Mouse (Mus musculus) T-helper 17 cell (primary cell): ENCODE results near the gene Foxj1.

Experiments
- in situ Hi-C, 2 experiments: fragments of 300-600 bp; cut with MboI, MseI; formaldehyde crosslinking; loops; 1 replicate in 1 of 2; 2 replicates in 1 of 2; pipeline ENCODE4 v1.15.1; 2025; ENCODE audit warnings: high pct_unique_total_duplicates in 2 of 2

Foxj1 gene

DNA sequence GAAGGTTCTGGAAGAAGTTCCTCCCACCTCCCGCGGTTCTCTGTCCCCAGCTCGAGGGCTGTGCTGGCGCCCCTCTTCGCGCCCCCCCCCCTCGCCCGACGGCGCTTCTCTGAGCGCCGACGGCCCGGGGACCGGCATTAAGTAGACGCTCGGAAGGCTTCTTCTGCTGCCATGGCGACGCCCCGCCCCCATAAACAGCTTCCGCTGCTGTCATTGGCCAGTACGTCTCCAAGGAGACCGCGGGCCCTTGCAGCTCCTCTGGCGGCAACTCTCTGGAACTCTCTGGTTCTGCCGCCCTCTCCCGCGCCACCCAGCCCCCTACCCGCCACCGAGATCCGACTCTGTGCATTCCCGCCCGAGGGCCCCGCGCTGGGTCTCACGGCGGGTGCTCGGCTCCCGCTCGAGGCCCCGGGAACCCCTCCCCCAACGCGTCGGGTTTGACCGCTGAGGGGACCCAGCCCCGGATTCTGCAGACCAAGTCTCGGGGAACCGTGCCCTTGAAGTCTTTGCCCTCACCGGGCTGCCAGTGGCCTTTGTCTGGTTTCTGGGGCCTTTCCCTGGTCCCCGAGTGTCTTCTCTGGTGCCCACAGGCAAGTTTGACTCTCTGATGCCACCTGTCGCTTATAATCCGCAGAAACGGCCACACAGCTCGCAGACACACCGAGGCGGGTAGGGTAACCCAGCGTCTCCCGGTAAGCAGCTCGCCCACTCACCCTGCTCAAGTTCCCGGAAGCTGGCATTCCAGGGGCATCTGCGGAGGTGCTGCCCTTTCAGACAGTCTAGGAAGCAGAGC, at the start of gene Foxj1:
Foxj1 (minus strand) TSS at position 156 of the 793 bp plus-strand sequence.
- in situ Hi-C loops, result loop anchor here in 1 of 2 experiments (10.0 kb wide), 1 partner anchor 469 kb away; no protein-coding TSS in a partner anchor

DNA sequence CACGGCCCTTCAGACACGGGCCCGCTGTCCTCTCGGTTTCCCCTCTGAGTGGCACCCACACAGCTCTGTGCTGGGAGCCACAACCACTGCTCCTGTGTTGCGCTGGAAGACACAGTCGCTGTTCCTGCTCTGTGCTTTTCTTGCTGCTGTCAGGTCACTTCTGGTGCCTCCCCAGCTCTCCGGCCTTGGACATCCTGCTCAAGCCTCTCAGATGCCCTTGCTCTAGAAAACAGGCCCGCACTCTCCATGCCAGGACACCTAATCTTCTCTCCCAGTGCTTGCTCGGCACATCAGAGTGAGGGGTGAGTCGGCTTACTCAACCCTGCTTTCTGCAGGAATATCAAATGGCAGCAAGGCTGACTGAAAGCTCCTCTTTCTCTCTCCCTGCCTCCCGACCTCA, 49.0 kb upstream of the Foxj1 start:
- in situ Hi-C loops, result loop anchor here in 1 of 2 experiments (10.0 kb wide), 1 partner anchor 1581 kb away; no protein-coding TSS in a partner anchor

DNA sequence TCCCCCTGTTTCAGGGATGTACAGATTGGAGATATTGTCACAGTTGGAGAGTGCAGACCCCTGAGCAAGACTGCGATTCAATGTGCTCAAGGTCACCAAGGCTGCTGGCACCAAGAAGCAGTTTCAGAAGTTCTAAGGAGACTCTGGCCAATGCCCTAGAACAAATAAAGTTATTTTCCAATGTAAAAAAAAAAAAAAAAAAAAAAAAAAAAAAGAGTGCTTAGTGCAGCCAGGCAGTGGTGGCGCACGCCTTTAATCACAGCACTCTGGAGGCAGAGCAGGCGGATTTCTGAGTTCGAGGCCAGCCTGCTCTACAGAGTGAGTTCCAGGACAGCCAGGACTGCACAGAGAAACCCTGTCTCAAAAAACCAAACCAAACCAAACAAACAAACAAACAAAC, 47.9 kb upstream of the Foxj1 start:
- in situ Hi-C loops, result loop anchor here in 1 of 2 experiments (10.0 kb wide), 1 partner anchor 1582 kb away; no protein-coding TSS in a partner anchor

DNA sequence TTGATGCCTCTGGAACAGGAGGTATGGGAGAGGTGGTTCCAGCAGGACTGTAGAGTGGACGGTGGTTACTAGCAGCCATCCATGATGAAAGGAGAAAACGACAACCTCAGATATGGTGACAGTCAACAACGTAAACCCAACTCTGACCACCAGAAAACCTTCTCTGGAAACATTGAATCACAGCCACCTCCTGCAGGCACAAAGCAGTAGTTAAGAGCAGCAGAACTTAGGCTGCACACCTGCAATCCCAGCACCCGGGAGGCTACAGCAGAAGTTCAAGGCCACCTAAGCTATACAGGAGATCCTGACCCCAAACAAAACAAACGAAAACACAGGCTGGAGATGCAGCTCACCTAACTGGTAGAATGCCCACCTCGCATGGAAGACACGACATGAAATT, 45.6 kb upstream of the Foxj1 start:
- in situ Hi-C loops, result loop anchor here in 1 of 2 experiments (10.0 kb wide), 1 partner anchor 1584 kb away; no protein-coding TSS in a partner anchor

DNA sequence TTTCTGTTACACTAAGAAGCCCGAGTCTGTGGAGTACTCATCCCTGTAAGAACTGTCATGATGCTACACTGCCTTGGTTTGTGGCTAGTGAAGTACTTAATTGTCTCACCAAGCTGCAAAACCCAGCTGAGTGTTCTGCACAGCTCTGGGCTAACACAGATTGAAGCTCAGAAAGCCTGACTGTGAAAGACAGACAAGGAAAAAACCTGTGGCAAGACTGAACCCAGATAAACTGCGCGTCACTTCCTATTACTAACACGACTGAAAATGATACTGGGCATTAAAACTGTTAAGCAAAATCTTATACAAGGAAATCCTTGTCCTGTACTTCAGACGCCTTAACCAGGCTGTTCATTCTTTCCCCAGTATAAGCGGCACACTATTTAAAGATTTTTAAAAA, 44.3 kb upstream of the Foxj1 start:
- in situ Hi-C loops, result no loop called here

DNA sequence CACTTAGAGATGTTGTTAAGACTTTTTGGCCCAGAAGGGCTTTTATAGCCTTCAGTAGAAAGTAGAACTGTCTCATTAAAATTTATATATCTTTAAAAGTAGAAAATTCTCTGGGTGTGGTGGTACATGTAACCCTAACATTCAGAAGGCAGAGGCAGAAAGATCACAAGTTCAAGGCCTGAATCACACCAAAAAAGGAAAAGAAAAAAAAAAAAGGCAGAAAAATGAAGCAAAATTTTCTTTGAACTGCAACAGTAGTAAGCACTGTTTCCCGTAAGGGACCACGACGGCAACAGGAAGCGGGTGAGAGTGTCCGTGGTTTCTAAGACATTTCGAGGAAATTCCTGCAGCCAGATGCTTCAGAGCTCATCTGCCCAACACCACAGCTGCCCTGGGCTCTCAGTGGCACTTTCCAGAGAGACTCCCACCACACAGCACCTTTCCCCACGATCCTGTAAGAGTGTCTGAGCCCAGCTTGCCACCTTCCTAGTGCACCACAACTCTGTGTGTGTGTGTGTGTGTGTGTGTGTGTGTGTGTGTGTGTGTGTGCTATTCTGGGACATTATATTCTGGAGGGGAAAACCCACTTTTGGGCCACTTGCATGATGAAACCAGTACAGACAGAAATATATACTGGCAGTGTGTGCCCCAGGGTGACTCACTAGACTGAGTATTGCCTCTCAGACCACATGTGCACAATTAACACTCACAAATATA, 41.9 kb upstream of the Foxj1 start:
- in situ Hi-C loops, result no loop called here

DNA sequence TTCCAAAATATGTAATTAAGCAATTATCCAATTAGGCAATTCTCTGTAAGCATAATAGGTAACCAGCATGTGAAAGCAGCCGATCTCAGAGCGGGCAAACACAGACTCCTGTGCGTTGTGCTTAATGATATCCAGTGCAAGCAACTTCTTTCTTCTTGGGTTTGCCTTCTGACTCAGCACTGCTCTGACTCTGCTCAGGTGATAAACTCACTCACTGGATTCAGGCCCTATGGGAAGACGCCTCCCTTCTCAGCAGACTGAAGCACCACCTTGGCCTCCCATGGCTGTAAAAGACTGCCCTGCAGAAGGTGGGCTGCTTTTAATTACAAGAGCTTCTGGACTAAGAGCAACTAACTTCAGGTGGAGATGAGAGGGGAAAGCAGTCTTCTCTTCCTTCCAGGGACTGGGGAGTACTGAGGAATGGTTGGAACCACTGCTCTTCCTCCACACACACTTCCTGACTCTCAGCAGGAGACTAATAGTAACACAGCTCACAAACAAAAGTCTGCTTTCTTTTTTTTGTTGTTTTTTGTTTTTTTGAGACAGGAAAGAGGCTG, 36.8 kb upstream of the Foxj1 start:
- in situ Hi-C loops, result loop anchor here in 1 of 2 experiments (5.0 kb wide), 1 partner anchor 75 kb away; no protein-coding TSS in a partner anchor

DNA sequence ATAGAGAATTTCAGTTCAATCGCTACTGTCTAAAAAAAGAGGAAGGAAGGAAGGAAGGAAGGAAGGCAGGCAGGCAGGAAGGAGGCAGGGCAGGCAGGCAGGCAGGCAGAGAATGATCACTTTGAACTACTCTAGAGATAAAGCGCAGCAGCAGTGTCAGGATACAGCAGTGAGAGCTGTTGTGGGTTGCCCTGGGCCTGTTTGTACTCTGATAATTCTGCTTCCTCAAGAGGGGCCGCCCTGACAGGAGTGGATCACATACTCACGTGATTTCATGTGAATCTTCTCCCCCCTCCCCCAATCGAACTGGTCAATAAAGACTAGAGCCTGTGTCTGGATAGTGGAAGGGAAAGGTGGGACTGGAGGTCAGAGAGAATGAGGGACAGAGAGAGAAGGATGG, 34.4 kb upstream of the Foxj1 start:
- in situ Hi-C loops, result loop anchor here (5.0 to 10.0 kb wide), 2 partner anchors 55 to 78 kb away; no protein-coding TSS in a partner anchor

DNA sequence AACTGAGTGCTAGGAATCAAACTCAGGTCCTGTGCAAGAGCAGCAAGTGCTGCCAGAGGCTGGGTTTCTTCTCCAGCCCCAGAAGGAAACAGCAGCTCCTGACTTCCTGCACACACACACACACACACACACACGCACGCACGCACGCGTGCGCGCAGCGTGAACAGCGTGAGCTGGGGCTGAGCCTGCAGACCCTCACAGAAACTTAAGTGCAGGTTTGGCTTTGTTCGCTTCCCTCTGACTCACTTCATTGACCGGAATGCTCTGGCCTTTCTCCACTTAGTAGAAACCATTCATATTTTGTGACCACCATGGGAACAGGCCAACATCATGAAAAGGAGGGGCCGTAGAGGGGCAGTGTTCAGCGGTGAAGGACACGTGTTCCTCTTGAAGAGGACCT, 33.9 kb upstream of the Foxj1 start:
- in situ Hi-C loops, result loop anchor here in 1 of 2 experiments (5.0 to 10.0 kb wide), 2 partner anchors 54 to 78 kb away; no protein-coding TSS in a partner anchor

DNA sequence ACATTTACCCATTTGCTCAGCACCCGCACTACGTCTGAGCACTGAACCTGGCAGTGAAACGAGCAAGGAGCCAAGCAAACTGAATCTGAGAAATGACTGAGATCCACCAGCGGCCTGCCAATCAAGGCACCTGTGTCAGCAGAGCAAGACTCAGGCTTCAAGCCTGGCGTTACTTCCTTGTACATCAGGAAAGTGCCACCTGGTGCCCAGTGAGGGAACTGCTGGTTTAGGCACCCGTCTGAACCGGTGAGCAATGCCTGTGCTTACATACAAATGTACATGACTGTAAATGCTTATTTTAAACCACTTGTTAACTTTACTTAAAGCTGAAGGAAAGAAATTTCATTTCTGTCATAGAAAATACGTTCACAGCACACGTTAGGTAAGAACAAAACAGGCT, 32.9 kb upstream of the Foxj1 start:
- in situ Hi-C loops, result loop anchor here in 1 of 2 experiments (5.0 to 10.0 kb wide), 2 partner anchors 53 to 79 kb away; no protein-coding TSS in a partner anchor

DNA sequence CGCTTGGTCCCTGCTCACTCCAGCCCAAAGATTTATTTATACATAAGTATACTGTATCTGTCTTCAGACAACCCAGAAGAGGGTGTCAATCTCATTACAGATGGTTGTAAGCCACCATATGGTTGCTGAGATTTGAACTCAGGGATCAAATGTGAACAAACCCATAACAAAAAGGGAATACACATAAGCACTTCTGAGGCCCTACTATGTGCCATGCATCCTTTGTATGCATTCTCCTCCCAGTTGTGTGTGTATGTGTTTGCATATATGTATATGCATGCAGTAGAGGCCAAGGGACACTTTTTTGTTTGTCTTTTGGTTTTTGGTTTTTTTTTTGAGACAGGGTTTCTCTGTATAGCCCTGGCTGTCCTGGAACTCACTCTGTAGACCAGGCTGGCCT, 31.4 kb upstream of the Foxj1 start:
- in situ Hi-C loops, result loop anchor here in 1 of 2 experiments (5.0 to 10.0 kb wide), 2 partner anchors 52 to 81 kb away; no protein-coding TSS in a partner anchor

DNA sequence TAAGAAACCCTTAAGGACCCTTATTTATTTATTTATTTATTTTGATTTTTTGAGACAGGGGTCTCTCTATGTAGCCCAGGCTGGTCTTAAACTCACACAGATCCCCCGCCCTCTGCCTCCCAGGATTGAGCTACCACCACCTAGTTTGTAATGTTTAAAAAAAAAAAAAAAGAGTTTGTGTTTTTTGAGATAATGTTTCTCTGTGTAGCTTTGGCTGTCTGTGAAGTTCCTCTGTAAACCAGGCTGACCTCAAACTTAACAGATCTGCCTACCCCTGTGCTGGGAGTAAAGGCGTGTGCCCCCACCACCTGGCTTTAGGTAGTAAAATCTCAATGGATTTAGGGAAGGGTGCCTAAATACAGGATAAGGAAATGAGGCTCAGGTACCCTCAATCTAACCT, 30.9 kb upstream of the Foxj1 start:
- in situ Hi-C loops, result loop anchor here in 1 of 2 experiments (5.0 to 10.0 kb wide), 2 partner anchors 51 to 81 kb away; no protein-coding TSS in a partner anchor

DNA sequence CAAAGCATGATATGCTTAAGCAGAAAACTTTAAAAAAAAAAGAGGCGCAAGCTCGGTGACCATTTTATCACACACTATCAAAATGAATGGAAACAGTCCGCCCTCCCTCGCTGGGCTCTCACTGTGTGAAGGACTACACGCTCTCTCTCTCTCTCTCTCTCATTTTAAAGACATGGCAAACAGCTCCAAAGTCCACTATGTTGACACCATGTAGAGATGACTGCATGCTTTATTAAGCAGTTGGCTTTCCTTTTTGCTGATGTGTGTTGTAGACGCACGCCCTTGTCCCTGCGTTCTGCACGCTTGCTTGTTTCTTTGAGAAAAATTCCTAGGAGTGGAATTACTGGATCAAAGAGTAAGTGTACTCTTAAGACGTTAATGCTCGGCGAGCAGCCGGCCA, 30.2 kb upstream of the Foxj1 start:
- in situ Hi-C loops, result loop anchor here in 1 of 2 experiments (5.0 to 10.0 kb wide), 2 partner anchors 51 to 82 kb away; no protein-coding TSS in a partner anchor

DNA sequence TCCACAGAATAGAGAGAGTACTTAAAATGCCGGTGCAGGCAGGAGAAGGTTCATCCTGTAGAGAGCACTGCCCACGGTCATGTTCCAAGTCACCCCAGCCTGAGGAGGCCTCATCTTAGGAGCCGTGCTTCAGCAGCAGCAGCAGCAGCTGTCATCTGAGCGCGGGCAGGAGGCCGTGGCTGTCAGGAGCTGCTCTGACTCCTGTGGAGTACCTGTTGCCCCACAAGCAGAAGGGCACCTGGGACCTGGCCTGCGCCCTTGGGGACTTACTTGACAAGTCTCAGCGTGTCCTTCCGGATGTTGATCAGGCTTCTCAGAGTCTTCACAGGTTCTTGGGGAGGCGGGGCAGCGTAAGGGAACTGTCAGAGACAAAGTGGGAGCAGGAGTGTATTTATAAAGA, 26.8 kb upstream of the Foxj1 start:
- in situ Hi-C loops, result loop anchor here (5.0 to 10.0 kb wide), 2 partner anchors 35 to 47 kb away; no protein-coding TSS in a partner anchor

DNA sequence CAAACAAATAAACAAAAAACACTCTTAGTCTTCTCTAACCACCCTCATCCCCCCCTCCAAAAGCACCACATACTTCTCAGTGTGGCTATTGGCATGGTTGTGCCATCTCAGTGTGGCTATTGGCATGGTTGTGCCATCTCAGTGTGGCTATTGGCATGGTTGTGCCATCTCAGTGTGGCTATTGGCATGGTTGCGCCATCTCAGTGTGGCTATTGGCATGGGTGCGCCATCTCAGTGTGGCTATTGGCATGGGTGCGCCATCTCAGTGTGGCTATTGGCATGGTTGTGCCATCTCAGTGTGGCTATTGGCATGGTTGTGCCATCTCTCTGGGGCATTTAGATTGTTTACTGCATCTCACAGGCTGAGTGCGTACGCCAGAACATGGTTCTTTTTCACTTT, 25.7 kb upstream of the Foxj1 start:
- in situ Hi-C loops, result loop anchor here (5.0 to 10.0 kb wide), 2 partner anchors 34 to 46 kb away; no protein-coding TSS in a partner anchor

DNA sequence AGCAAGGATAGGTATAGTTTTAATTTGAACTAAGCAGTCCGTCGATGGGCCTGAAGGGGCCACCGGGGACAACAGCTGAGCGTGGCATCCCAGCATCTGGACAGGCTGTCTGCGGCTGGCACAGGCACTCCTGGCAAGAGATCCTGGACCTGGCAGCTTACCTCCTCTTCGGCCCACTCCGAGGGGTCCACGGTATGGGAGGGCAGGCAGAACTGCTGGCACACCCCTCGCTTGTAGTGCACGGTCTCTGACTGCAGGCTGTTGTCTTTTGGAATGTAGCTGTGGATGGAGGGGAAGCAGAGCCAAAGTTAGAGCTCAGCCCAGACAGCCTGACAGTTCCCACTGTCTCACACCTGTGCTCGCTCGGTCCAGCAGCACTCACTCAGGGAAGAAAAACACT, 24.5 kb upstream of the Foxj1 start:
- in situ Hi-C loops, result loop anchor here (5.0 to 10.0 kb wide), 2 partner anchors 32 to 45 kb away; no protein-coding TSS in a partner anchor

DNA sequence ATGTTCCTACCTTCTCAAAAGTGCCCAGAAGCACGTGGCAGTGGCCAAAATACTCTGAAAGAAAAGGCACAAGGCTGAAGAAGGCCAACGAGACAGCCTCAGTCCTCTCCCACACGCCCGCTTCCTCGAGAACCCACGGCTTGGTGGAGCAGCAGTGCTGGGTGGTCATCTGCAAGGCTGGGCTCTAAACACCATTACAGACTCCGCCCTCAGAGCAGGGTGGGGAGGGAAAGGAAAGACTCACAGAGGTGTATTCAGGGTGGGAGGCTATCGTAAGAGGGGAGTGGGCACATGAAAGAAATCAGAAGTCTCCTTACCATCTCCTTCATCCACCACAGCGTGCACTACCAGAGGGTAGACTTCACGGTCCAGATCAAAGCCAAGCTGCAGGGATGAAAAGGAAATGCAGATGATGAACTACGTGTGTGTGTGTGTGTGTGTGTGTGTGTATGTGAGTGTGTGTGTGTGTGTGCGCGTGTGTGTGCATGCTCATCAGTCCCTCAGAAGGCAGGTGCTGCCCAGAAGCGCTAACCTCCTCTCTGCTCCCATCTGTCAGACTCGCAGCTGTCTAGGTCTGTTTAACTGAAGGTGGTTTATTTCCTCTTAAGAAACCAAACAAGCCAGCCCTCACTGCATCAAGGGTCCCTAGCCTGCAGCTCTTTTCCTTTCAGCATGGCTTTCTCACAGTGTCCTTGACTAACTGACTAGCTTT, 23.9 kb upstream of the Foxj1 start:
- in situ Hi-C loops, result no loop called here

DNA sequence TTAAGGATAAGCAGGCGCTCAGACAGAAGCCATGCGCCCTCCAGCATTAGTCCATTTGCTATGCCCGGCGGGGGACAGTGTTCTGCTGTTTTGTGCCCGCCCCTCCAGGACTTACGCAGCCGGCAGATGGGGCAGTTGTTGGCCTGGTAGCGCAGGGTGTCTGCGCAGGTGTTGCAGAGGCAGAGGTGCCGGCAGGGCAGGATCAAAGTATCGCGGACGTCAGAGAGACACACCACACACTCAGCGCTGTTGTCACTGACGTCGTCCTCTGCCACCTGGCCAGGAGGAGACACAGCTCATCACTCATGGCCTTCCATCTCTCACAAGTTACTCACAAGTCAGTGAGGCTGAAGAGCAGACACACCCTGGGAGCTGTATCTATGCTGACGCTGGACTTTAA, 19.3 kb upstream of the Foxj1 start:
- in situ Hi-C loops, result no loop called here

DNA sequence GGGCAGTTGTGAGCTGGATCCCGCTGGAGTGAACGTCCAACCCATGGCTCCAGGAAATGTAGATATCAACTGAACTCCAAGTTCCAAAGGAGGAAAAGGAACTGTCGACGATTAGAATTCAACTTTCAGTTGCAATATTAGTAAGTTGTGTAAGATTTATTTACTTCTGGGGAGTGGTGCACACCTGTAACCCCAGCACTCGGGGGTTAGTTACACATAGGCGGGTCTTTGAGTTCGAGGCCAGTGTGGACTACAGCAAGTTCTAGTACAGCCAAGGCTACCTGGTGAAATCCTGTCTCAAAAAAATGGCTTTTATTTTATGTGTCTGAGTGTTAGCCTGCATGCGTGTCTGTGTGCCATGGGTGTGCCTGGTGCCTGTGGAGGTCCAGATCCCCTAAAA, 18.3 kb upstream of the Foxj1 start:
- in situ Hi-C loops, result no loop called here

DNA sequence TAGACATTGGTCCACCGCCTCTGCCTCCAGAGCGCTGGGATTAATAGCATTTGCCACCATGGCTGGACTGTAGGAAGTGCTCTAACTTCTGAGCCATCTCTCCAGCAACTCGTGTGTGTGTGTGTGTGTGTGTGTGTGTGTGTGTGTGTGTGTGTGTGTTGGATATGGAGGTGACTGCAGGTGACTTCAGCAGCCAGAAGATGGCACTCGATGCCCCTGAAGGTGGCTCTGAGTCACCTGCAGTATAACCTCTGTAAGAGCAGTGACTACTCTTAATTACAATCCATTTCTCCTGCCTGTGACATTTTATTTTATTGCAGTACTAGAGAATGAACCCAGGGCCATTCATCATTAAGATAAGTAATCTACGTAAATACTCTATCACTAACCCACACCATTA, 16.1 kb upstream of the Foxj1 start:
- in situ Hi-C loops, result no loop called here

DNA sequence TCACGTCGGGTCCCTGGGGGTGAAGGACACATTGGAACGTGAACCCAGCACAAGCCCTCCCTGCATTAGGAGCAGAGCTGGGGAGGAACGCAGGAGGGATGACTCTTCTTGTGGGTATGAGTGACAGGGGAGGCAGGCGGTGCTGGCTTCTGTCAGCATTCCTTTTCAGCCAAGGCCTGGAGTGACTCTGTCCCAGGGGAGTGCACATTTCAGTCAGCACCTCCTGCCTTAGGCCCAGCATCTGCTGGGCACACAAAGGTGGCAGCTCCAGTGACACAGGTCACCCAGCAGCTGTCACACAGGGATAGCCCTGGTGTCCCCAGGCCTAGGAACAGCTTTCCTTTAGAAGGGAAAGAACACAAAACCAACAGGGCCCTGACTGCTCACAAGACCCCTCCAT, 12.8 kb upstream of the Foxj1 start:
- in situ Hi-C loops, result no loop called here
